ENCODE assay signal across 15 mouse cellular contexts in genomic region chr11:79020535-79021045, GRCm38 (mm10). TPM values are rescaled to one million over a fixed set of nuclear protein-coding genes. Genes with fewer than 3 reads are reported as not detected.
DNase-seq lines count a peak whose midpoint lies in the region; ATAC-seq and TF ChIP-seq lines count a peak whose summit lies in the region.
"Had no signal": no experiment of that assay in that cellular context is flagged by ENCODE, and none has a peak within 500 bp of the region (broad histone marks: within the 10 kb centered on the region; RNA-seq: fewer than 3 reads in every experiment).

No protein-coding gene starts in this region.

- TF ChIP-seq EP300 in lung, postnatal 0 days (IDR thresholded peaks at IDR 0.05): no peak

- no peak overlapping the region for H3K4me3 ChIP-seq in heart, embryonic 12.5 days
- no peak overlapping the region for H3K4me3 ChIP-seq in lung, embryonic 14.5 days (ENCODE audit: low read depth, low read length)
- H3K4me3 ChIP-seq in lung, postnatal 0 days (ENCODE audit: low read depth, low read length): no peak overlapping the region
- H3K4me3 ChIP-seq in kidney, embryonic 14.5 days (ENCODE audit: low read length): no peak overlapping the region
- H3K4me3 ChIP-seq: embryonic facial prominence, embryonic 12.5 days; forebrain, embryonic 12.5 days; midbrain, embryonic 12.5 days had no signal

- H3K27me3 ChIP-seq in heart, embryonic 12.5 days (replicated peaks): no peaks in the 10 kb centered on the region
- no peaks in the 10 kb centered on the region for H3K27me3 ChIP-seq in lung, embryonic 14.5 days (ENCODE audit: insufficient read depth, low read length)
- H3K27me3 ChIP-seq in lung, postnatal 0 days (replicated peaks; ENCODE audit: insufficient read depth, low read length): no peaks in the 10 kb centered on the region
- H3K27me3 ChIP-seq in kidney, embryonic 14.5 days (ENCODE audit: control insufficient read depth, insufficient read depth, low read length): no peaks in the 10 kb centered on the region
- H3K27me3 ChIP-seq: embryonic facial prominence, embryonic 12.5 days; forebrain, embryonic 12.5 days; midbrain, embryonic 12.5 days had no signal

- peaks cover 65% of the 10 kb centered on the region for H3K36me3 ChIP-seq in heart, embryonic 12.5 days
- peaks cover 32% of the 10 kb centered on the region; the same call in 1 of the 2 replicates for H3K36me3 ChIP-seq in lung, embryonic 14.5 days (ENCODE audit: insufficient read depth)
- peaks cover 16% of the 10 kb centered on the region for H3K36me3 ChIP-seq in lung, postnatal 0 days (ENCODE audit: insufficient read depth, low read length)
- H3K36me3 ChIP-seq in kidney, embryonic 14.5 days (ENCODE audit: control insufficient read depth, insufficient read depth, low read length): peaks cover 17% of the 10 kb centered on the region; the same call in 1 of the 2 replicates

- intact Hi-C loops in heart, postnatal 14 days (cut with DNase I): loop anchor here (10.0 kb wide), 1 partner anchor 374 kb away; no protein-coding TSS in a partner anchor

- no peaks in the 10 kb centered on the region for H3K9me3 ChIP-seq in heart, embryonic 12.5 days (replicated peaks)
- no peaks in the 10 kb centered on the region for H3K9me3 ChIP-seq in lung, embryonic 14.5 days (ENCODE audit: low read depth, low read length)
- H3K9me3 ChIP-seq in lung, postnatal 0 days (ENCODE audit: low read length): no peaks in the 10 kb centered on the region
- H3K9me3 ChIP-seq in kidney, embryonic 14.5 days (ENCODE audit: control insufficient read depth, low read length): no peaks in the 10 kb centered on the region
- H3K9me3 ChIP-seq: embryonic facial prominence, embryonic 12.5 days; forebrain, embryonic 12.5 days; midbrain, embryonic 12.5 days had no signal

- no peak overlapping the region for H3K27ac ChIP-seq in heart, embryonic 12.5 days (ENCODE audit: poor library complexity, severe bottlenecking)
- H3K27ac ChIP-seq in lung, embryonic 14.5 days (ENCODE audit: low read depth): peak overlapping the region; percentile 18; the same call in 1 of the 2 replicates
- no peak overlapping the region for H3K27ac ChIP-seq in lung, postnatal 0 days (ENCODE audit: low read length)
- H3K27ac ChIP-seq in kidney, embryonic 14.5 days (ENCODE audit: low read depth, low read length): no peak overlapping the region
- H3K27ac ChIP-seq: embryonic facial prominence, embryonic 12.5 days; forebrain, embryonic 12.5 days; liver, embryonic 14.5 days; midbrain, embryonic 12.5 days had no signal

- TF ChIP-seq CTCF in lung, embryonic 14.5 days (IDR thresholded peaks at IDR 0.05; ENCODE audit: low read depth): no peak
- no peak for TF ChIP-seq CTCF in lung, postnatal 0 days (IDR thresholded peaks at IDR 0.05)

- peaks cover 32% of the 10 kb centered on the region for H3K4me1 ChIP-seq in heart, embryonic 12.5 days (replicated peaks)
- H3K4me1 ChIP-seq in lung, embryonic 14.5 days (ENCODE audit: insufficient read depth): no peaks in the 10 kb centered on the region
- H3K4me1 ChIP-seq in lung, postnatal 0 days (ENCODE audit: insufficient read depth, low read depth, low read length): no peaks in the 10 kb centered on the region; the same call in 1 of the 2 replicates
- H3K4me1 ChIP-seq in kidney, embryonic 14.5 days (ENCODE audit: control insufficient read depth, insufficient read depth, low read length): peaks cover 17% of the 10 kb centered on the region; the same call in 1 of the 2 replicates
- H3K4me1 ChIP-seq: forebrain, embryonic 12.5 days; midbrain, embryonic 12.5 days had no signal

- 0 out of 2 replicates have a peak overlapping the region, but pooled peaks have one; percentile 6 for H3K9ac ChIP-seq in heart, embryonic 12.5 days
- no peak overlapping the region for H3K9ac ChIP-seq in lung, embryonic 14.5 days
- H3K9ac ChIP-seq in lung, postnatal 0 days (replicated peaks; ENCODE audit: low read depth): no peak overlapping the region
- no peak overlapping the region for H3K9ac ChIP-seq in kidney, embryonic 14.5 days (ENCODE audit: low read depth, low read length)
- H3K9ac ChIP-seq: embryonic facial prominence, embryonic 12.5 days; forebrain, embryonic 12.5 days; liver, embryonic 14.5 days; midbrain, embryonic 12.5 days had no signal

- no peak for DNase-seq in heart, postnatal 14 days
- DNase-seq in lung, embryonic 14.5 days: no peak
- no peak for DNase-seq in lung, postnatal 0 days (ENCODE audit: low spot score)
- DNase-seq in ES-CJ7 (ENCODE audit: low read depth, low spot score) (peak; percentile 73), R1 (ENCODE audit: low read depth, low spot score) (peak; percentile 74)
- DNase-seq: adrenal gland, adult 8-10 months; cerebellum, adult 18-20 months had no signal

- 78% methylated on average over 21 of the region's 21 CpGs for WGBS in heart, embryonic 12.5 days
- WGBS in lung, embryonic 14.5 days: 61% methylated on average over 21 of the region's 21 CpGs
- WGBS in lung, postnatal 0 days: 77% methylated on average over 21 of the region's 21 CpGs
- WGBS in kidney, embryonic 14.5 days: 55% methylated on average over 21 of the region's 21 CpGs

- H3K4me2 ChIP-seq in heart, embryonic 12.5 days: no peak overlapping the region
- no peak overlapping the region for H3K4me2 ChIP-seq in lung, embryonic 14.5 days
- no peak overlapping the region for H3K4me2 ChIP-seq in lung, postnatal 0 days (replicated peaks; ENCODE audit: low read depth, low read length)
- H3K4me2 ChIP-seq in kidney, embryonic 14.5 days (replicated peaks; ENCODE audit: low read depth, low read length): no peak overlapping the region
- H3K4me2 ChIP-seq: embryonic facial prominence, embryonic 12.5 days; forebrain, embryonic 12.5 days; midbrain, embryonic 12.5 days had no signal

- no peak for ATAC-seq in heart, embryonic 12.5 days (ENCODE audit: insufficient number of reproducible peaks, low FRiP score)
- ATAC-seq in lung, embryonic 14.5 days (ENCODE audit: insufficient read depth): no peak
- no peak for ATAC-seq in lung, postnatal 0 days
- ATAC-seq in kidney, embryonic 14.5 days (ENCODE audit: low FRiP score, low TSS enrichment): no peak
- ATAC-seq: hindbrain, embryonic 16.5 days; intestine, embryonic 16.5 days had no signal

RNA-seq across cellular contexts. Expression of gene Lgals9, which starts 35.8 kb away (rescaled TPM):
- 53.7 and 53.8 TPM in 2 replicates for polyA plus RNA-seq in heart, embryonic 12.5 days (2016; fragmentation: Nextera tagmentation; extraction: Ambion mirVana)
- total RNA-seq in heart, postnatal 14 days (2021): 10 to 100 TPM; 35.5 to 36.1 TPM
- polyA plus RNA-seq in lung, embryonic 14.5 days (2014; fragmentation: Nextera tagmentation; extraction: Ambion mirVana): 23.9 and 25.7 TPM in 2 replicates
- polyA plus RNA-seq in lung, postnatal 0 days (2015; fragmentation: Nextera tagmentation; extraction: Ambion mirVana): 98.3 and 137 TPM in 2 replicates
- 24.6 and 26.4 TPM in 2 replicates for polyA plus RNA-seq in kidney, embryonic 14.5 days (2014; fragmentation: Nextera tagmentation; extraction: Ambion mirVana)

Comparison
In these comparisons a context has a peak if more than half of its experiments do, and no peak if none do; other contexts are left out.
1. DNase-seq: peak in ES-CJ7 (single experiment) and R1 (single experiment); none in heart, postnatal 14 days (0 of 2), lung, embryonic 14.5 days (single experiment) and lung, postnatal 0 days (single experiment).